Mouse (Mus musculus): ENCODE results near the gene Ugcg.

DNA sequence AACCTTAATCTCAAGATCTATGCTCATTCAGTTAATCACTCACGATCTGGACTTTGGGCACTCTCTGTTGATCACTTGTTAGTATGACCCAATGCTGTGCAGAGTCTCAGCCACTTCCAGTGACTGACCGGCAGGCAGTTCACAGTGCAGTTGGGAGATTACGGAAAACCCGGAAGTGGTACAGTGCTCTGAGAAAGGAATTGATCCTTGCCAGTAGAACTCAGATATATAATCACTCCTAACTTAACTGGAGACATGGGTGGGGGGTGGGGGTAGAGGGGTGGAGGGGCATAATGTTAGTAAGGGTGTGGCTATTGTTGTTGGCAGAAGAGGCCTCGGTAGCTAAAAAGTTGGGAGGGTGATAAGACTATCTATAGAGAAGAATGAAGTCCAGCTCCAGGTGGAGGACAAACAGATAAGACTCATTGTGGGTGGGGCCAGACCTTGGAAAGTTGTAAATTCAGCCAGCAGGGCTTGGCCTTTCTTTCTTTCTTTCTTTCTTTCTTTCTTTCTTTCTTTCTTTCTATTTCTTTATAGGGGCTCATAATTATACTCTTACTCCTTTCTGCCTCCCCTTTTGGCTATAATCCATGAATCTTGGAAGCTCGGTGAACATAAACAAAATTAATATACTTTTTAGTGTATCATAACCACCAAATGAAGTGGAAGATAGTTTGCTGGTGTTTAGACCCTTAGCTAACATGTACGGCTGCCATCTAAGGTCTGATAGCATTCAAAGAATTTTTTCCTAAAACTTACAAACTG, 55.9 kb downstream of the Ugcg start:
- TF ChIP-seq POLR2A (IDR thresholded peaks at IDR 0.05; ENCODE audit: insufficient read depth, low read depth, low read length) (no peak), CTCF (IDR thresholded peaks at IDR 0.05) (no peak), EP300 (IDR thresholded peaks at IDR 0.05; ENCODE audit: insufficient read depth, low read depth, low read length) (no peak)
